Mouse (Mus musculus) layer of hippocampus, postnatal 25 days (tissue): ENCODE results near the gene A630095N17Rik. TPM values are rescaled to one million over a fixed set of nuclear protein-coding genes. Genes with fewer than 3 reads are reported as not detected.
A peak's percentile ranks its signal among the peaks of the same experiment; 100 is the strongest.

Source experiments
- DNase-seq, 2 experiments: peaks; one replicate each; pipeline ENCODE4 v3.0.0; 2022; ENCODE audit warnings: mixed read lengths in 2 of 2, low spot score in 1 of 2; ENCODE audit errors: extremely low spot score in 1 of 2
- total RNA-seq, 2 experiments: library from RNA; stranded (reverse); gene quantifications; 2 replicates each; pipeline ENCODE4 v1.2.3; 2021

Gene A630095N17Rik
- total RNA-seq = not detected

DNA sequence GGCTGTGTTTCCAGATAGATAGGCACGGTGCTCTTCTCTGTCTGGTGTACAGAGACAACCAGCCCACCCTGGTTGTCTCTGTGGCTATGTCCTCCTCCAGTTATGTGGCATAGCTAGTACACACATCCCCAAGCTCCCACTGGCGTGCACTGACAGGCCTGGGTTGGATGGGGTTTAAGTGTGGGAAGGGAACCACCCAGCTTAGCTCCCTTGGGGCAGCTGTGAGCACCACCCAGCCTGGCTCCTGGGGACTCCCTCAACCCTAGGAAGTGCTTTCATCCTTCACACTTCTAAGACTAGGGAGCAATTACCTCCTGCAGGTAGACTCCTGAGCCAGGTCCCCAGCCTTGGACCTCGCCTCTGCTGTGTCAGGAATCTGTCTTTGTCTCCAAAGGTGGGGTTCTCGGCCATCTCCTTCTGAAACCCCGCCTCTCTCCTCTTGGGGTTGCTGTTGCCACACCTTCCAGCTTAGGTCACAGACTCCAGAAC, at the start of gene A630095N17Rik:
TSS of gene A630095N17Rik (minus strand) at position 439 of the 489 bp plus-strand sequence.
- no peak for DNase-seq

DNA sequence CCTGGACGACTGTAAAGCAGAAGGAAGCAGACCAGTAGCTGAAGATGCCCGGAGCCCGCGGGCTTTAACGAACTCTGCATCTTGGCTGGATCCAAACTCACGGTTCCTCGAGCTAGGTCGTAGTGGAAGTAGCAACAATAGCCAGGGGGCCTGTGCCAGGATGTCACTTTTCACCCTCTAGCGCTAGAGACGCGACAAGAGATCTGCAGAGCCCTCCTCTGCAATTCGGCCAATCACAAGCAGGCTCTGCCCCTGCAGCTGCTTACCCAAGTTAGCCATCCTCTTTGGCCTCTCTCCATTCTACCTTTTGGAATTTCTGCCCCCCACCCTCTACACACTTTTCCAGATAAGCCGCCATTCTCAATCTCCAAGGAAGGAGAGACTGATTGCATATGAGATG, 46.3 kb upstream of the A630095N17Rik start, which contains the start of gene Resp18:
TSS of gene Resp18 (minus strand) at position 188 of the 400 bp plus-strand sequence.
- no peak for DNase-seq

DNA sequence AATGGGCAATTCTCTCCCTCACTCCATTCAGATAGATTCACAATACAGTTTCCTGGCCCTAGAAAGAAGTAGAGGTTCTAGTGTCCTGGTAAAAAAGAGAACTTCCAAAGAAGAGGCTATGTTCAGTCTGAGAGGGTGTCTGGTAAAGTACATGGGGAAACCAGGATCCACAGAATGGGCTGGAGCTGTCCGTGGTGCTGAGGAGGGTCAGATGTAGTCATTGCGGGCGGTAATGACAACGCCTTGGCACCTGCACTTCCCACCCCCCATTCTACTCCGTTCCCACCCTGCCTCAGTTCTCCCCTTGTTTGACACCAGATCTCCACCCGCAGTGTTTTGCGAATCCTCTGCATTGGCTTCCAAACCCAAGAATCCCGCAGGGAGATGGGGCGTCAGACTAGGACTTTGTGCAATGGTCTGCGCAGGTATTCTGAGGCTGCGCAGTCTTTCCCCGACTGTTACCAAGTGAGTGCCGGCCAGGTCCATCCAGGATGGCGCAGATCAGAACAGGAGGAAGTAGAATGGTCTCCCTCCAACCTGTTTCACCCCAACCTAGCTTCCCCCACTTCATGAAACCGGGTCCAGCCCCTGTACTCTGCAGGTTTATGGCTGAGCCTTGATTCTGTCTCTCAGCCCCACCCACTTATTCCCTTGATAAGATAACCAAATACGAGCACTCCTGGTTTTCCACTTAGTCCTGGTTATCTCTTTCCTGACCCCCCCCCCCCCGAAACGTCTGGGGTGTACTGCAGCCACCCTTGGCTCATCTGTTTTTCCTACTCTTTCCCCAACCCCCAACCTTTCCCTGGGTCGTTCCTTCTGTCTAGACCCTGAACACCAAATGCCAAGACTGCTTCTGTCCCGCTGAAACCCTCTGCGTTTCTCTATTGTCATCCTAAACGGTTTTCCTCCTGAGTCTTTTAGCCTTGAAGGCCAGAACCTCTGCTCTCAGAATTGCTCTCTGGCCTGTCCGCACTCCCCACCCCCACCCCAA, 45.6 kb upstream of the A630095N17Rik start:
- peak in 1 of 2 experiments; percentile 44 for DNase-seq

DNA sequence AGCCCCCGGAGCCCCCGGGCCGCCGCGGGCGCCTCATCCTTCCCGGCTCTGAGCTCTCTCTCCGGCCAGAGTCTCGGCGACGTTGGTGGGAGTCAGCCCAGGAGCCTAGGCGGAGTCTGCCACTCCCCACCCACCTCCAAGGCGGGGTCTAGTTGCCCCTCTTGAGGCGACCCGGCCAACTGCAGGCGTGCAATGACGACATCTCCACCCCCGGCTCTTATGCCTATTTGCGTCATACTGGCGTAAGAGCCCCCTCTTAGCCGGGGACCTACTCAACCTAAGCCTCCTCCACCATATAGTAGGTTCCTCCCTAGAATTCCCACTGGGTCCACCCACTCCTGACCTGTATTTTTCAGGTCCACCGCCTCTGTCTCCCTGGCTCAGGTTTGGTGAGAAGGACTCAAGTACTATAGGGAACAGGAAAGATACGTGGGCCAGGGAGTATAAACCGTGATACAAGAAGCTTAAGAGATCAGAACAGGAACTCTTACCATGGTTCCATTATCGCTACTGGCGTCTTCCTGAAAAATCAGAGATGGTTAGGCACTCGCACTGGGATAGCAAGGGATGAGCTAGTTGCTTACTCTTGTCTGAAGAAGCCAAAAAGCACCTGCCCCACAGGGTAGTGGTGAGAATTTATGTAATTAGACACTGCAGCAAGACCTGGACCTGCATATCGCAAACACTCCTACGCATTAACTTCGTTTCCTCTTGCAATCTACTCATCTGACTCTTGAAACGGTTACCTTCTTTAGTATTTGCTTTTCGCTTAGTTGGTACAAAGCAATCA, 32.4 kb upstream of the A630095N17Rik start, which contains the start of gene Ptprn:
TSS of gene Ptprn (minus strand) at position 412 of the 790 bp plus-strand sequence.
- DNase-seq = peak; percentile 53 to 63

DNA sequence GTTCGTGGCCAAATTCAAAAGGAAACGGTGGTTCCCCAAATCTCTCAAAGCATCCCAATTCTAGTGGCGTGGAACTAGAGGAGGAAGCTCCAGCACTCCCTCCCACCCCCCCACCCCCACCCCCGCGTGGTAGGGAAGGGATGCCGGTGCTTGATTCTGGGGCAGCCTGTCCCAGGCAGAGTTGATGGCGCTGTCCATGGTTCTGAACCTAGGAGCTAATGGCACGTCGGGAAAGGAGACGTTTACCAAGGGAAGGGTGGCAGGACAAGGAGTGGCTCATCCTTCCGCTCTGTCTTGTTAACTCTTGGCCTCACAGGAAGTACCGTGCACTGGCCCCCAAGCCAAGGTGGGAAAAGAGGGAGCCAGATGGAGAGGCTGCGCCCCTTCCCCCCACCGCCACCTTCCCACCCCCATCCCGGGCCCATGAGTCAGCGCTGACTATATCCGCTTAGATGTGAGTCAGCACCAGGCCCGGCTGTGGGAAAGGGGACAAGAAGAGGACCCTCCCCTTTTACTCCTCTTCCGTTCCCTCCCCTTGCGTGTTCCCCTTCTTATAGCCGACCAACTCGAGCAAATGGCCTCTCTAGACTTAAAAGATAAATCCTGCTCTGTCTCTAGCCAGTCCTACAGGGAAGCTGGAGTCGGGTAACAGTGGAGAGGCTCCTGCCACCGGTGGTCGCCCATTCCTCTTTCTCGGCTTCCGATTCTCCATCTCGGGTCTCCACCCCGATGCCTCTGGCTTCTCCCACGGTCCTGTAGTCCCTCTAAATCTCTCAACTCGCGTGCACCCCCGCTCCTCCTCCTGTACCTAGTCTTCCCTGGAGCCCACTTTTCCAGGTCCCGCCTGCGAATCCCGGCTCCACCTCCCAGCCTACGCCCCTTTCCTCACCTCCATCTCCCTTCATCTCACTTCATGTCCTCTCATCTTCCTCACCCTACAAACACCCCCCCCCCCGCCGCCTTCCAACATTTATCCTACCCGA, 31.4 kb upstream of the A630095N17Rik start:
- DNase-seq = peak in 1 of 2 experiments; percentile 50

DNA sequence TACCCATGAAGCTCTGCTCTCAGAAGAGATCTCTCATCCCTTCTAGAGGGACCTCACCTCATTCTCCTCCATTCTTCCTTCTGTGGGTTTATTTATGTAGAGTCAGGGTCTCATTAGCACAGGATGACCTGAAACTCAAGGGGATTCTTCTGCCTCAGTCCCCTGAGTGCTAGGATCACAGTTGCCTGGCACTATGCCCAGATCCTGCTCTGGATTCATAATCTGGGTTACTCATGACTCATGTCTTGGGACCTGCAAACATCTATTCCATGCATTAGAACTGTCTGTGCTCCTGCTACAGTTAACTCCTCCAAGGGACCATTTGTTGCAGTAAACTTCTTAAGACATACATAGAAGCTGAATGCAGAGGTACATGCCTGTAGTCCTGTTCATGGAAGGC, 29.4 kb upstream of the A630095N17Rik start:
- no peak for DNase-seq

DNA sequence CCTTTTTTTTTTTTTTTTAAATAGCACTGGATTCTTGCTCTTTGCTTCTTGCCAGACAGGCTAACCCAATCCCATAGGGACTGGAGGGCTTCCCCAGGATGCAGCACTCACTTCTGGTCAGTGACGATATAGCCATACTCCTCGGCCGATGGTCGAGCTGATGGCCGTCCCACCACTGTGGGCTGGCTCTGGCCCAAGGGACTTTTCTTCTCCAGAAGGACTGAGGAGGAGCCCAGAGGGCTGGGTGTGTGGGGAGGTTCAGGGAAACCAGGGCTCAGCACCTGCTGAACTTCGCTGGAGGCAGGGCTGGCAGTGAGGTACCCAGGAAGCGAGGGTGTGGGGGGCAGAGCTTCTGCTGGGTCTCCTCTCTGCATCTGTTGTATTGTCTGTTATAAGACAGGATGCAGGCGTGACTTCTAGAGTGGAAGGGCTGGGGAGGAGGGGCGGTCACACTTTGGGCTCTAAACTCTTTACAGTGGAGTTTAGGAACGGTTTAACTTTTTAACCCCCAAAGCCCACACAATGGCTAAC, 23.7 kb upstream of the A630095N17Rik start:
- no peak for DNase-seq

DNA sequence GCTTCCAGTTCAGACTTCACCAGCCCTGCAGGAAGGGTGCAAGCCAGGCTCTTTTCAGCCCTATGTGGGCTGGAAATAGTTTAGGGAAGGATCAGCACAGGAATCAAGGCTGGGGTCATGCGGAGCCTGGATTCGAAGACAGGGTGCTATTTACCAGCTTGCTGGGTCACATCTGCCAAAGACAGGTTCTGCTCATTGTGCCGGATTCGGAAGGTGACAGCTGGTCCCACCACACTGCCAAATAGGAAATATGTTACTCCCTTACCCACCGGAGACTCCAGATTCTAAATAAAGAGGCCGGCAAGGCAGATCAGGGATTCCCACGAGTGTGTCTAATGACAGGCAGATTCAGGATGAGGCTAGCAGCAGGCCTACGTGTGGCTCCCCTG, 22.7 kb upstream of the A630095N17Rik start:
- no peak for DNase-seq

DNA sequence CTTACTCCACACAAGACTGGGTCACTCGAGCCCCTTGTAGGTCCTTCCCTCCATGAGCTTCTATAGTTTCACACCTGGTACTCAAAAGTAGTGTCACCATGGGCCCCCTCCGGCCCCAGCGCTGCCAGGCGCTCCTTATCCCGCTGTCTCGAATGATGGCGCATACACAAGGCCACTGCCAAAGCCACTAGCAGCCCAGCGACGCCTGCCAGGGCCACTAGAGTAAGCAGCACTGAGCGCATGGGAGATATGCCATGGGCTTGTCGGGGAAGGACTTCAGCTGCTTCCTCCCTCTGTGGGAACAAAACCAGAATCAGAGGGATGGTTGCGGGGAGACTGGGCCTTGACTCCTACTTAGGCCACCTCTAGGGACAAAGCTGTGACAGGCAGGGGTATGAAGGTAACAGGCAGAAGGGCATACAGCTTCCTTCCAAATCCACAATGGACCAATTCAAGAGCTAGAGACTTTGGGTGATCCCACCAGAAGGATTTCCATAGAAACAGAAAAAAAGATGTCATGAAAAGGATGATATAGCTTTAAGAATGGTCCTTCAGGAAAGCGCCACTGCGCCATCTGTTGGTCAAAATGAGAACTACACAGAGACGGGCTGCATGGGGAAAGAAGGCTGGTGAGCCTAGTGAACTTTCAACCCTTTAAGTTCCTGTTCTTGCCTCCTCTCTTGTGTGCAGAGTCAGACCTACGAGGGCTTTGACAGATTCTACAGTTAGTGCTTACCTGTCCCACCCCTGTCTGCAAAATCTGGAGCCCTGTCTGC, 22.1 kb upstream of the A630095N17Rik start:
- peak; percentile 87 to 98 for DNase-seq

DNA sequence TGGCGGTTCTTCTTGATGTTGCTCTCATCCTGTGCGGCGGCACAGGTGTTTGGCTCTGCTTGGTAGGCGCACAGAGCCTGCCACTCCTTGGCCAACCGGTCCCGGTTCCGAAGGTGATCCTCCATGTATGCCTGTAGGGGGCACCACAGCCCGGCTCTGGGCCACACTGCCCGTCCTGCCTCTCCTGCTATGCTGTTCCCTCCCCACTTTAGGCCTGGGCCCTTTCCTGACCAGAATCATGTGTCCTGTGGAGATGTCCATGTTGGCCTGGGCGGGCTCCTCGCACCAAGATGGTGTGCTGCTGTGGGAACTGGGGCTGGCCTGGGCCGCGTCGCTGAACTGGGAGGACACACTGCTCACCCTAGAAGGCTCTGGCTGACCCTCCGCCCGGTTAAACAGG, 21.1 kb upstream of the A630095N17Rik start:
- no peak for DNase-seq

DNA sequence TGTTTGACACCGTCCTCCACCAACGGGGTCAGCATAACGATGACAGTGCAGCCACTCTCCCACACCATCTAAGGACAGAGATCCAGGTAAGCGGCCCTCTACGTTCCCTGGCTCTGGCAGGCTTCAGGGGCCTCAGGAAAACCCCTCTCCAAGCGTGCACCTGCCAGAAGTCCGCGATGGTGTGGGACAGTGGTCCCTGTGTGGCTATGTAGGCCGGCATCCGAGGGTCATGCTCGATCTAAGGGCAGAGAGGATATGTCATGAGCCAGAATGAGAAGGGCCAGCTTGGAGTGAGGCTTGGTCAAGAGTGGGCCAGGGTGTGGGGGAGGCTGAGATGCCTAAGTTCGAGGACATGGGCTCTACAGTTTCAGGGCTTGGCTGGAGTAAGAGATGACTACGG, 20.4 kb upstream of the A630095N17Rik start:
- DNase-seq = no peak

DNA sequence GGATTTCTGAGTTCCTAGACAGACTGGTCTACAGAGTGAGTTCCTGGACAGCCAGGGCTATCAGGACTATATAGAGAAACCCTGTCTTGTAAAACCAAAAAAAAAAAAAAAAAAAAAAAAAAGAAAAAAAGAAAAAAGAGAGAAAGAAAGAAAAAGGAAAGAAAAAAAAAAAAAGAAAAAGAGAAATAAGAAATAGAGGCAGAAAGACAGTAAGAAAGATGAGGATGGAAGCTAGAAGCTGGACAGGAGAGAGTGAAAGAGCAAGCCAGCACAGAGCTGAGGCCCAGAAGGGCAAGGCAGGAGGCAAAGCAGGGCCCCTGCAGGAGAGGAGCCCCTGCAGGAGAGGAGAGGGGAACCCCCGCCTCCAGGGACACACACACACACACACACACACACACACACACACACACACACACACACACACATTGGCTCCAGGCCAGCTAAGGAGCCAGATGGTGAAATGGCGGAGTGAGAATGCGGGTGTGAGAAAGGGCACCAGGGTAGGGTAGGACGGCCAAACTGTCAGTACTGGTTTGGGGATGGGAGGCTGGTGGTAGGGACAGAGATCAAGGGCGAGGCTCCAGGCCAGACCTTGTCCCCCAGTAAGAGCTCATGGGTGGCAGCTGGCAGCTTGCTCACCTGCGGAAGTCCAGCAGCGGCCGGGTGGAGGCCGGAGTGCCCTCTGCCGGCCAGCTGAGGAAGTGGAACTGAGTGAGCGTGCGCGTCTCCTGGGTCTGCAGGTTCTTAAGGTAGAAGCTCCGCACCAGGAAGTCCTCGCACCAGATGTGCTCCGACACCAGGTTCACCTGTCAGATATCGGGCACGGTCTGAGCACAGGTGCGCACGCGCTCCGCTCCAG, 19.4 kb upstream of the A630095N17Rik start:
- DNase-seq = peak in 1 of 2 experiments; percentile 68

DNA sequence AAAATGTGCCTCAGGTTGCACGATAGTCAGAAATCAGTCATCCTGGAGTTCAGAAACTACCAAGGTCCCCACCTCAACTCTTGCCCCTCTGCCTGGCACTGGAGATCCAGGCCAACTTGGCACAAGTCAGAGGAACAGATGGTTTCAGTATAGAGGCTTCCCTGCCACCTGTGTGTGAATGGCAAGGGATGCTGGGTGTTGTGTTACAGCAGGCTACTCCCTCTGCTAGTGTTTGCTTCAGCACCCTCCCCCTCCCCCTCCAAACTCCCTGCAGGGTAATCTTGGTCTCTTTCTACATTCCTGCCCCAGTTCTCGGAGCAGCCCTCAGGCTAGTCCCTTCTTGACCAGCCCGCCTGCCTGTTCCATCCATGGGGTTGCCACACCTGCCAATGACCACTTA, 18.6 kb upstream of the A630095N17Rik start:
- DNase-seq = no peak

DNA sequence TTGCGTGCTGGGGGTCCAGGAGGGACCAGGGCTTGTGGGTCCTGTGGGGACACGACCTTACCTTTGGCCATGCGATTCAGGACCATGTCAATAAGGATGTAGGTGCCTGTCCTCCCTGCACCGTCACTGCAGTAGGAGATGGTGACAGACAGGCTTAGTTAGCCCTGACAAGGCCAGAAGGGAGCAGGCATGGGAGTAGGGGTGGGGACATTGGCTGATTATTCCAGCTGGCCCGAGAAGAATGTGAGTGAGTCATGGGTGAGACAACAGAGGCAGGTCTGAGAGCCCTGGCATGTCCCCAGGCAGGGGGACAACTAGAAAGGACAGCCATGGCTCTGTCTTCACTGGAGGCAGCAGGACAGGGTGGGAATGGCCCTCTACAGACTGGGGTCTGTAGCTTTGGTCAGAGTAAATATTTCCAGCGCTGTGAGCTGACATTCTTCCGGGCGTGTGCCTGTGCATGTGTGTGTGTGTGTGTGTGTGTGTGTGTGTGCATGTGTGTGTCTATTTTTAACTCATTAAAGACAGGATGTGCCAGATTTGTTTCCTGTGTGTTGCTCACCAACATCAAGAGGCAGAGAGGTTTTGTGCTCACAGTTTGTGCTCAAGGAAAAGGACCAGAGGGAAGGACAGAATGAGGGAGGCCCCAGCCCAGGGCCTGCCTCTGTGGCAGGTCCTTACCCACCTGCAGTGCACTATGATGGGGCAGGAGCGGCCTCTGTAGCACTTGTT, 16.3 kb upstream of the A630095N17Rik start:
- no peak for DNase-seq

DNA sequence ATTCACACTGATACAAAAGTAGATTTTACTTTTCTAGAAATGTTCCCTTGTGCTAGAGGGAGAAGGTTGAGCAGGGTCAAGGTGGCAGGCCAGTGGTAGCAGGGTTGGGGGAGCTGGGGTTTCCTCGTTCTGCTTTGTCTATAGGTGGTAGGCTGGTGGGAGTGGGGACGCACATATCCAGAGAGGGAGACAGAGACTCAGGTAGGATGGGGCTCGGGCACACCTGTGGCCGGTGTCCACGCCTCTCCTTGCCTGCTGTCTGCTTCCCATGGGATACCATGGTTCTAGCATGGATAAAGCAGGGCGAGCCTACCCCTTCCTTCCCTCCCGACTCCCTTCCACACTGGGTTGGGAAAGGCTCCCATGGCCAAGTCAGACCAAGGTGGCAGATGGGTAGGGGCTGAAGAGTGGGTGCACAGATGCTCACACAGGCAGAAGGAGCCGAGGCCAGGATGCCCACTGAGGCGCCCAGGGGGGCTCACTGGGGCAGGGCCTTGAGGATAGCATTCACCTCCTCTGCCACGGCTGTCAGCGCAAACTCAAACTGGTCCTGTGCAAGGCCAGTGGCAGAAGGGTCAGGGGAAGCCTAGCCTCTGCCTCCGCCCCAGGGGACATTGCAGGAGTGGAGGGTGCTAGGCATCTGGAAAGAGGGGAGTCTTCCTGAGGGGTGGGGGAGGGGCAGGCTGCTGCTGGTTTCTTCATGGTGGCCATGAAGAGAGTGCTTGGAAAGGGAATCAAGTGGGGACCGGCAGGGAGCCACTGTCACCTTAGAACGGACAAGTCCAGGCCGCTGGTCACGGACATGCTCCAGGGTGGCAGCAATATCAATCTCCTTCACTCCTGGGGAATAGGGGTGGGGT, 15.4 kb upstream of the A630095N17Rik start:
- DNase-seq = no peak

DNA sequence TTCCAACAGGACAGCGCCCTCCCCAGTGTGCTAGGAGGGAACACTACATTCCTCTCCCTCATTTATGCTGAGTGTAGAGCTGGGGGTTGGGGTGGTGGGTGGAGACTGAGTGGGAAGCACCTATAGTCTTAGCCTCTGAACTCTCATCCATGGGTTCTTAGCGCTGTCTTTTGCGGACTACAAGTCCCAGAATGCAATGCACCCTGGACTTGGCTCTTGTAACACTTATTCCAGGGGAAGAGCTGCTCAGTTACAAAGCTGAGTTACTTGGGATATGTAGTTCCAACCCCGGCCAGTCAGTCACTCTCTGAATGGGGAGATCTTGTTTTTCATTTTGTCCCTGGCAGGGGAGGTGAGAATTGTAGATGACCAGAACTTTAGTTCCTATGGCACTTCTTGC, 12.9 kb upstream of the A630095N17Rik start:
- DNase-seq = no peak
